Mouse (Mus musculus) heart, postnatal 0 days (tissue): ENCODE data around the gene Cobll1.

ENCODE experiments used
- CTCF ChIP-seq: IDR thresholded peaks from 2 replicates; pipeline ENCODE4 v1.5.1; 2016; ENCODE audit warnings: antibody characterized with exemption, control low read depth, low read depth
- EP300 ChIP-seq: IDR thresholded peaks from 2 replicates; pipeline ENCODE4 v1.6.1; 2016; ENCODE audit warnings: antibody characterized with exemption, low read depth

DNA sequence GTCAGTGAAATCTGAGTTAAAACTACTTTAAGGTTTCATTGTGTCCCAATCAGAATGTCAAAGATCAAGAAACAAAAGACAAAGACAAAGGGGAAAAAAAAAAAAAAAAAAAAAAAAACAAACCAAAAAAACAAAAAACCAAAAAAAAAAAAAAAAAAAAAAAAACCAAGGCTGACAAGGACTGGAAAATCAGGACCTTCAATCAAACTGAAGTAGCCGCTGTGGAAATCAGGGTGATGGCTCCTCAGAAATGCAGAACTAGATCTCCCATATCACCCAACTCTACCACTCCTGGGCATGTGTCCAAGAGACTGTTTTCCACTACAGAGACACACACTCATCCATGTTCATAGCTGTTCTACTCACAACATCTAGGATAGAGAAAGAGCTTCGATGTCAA, 185.4 kb downstream of the Cobll1 start:
- TF ChIP-seq CTCF: no peak
- TF ChIP-seq EP300: no peak
